Mouse (Mus musculus) urinary bladder, adult 18-20 months (tissue): ENCODE data around the gene Aspg.

Experiments used
- DNase-seq, 2 experiments: peaks; one replicate each; pipeline ENCODE4 v3.0.0; 2022; ENCODE audit warnings: low spot score in 2 of 2, mixed read lengths in 2 of 2

Aspg gene

GRCm38 (mm10) chr12:112151244-112151979 lies 44.9 kb downstream of the Aspg start:
- no peak for DNase-seq

- no peak for DNase-seq
These were observed 45.5 kb downstream of the Aspg start for GRCm38 (mm10) chr12:112151980-112152362.

- DNase-seq, result no peak
These were observed 47.1 kb downstream of the Aspg start for GRCm38 (mm10) chr12:112153597-112153996.

- no peak for DNase-seq
These were observed 48.0 kb downstream of the Aspg start for GRCm38 (mm10) chr12:112154476-112154875.

GRCm38 (mm10) chr12:112155218-112156051 lies 49.0 kb downstream of the Aspg start:
- no peak for DNase-seq

GRCm38 (mm10) chr12:112156804-112157203 lies 50.3 kb downstream of the Aspg start:
- no peak for DNase-seq

- DNase-seq, result no peak
These were observed 51.8 kb downstream of the Aspg start for GRCm38 (mm10) chr12:112158246-112158645.

- DNase-seq, result no peak
These were observed 52.3 kb downstream of the Aspg start for GRCm38 (mm10) chr12:112158784-112159183.

- no peak for DNase-seq
These were observed 57.7 kb downstream of the Aspg start for GRCm38 (mm10) chr12:112163981-112164839.

- DNase-seq, result no peak
These were observed 58.4 kb downstream of the Aspg start for GRCm38 (mm10) chr12:112164840-112165219.

GRCm38 (mm10) chr12:112169240-112169639 lies 62.8 kb downstream of the Aspg start:
- DNase-seq, result peak in 1 of 2 experiments; percentile 11

GRCm38 (mm10) chr12:112170671-112171574 lies 64.4 kb downstream of the Aspg start:
- DNase-seq, result no peak

GRCm38 (mm10) chr12:112171657-112172056 lies 65.2 kb downstream of the Aspg start:
- DNase-seq, result no peak

- DNase-seq, result peak in 1 of 2 experiments; percentile 20
These were observed 65.7 kb downstream of the Aspg start for GRCm38 (mm10) chr12:112172214-112172613.
